Mouse (Mus musculus) cortical plate, adult 2 months (tissue): ENCODE measurements at regions not wholly inside any gene's neighbourhood (a gene's known extent, or its start where the extent isn't known, plus 50 kb on each side); places are given as distances from the start of the nearest gene placed in this dataset.

ENCODE experiments used
- CTCF ChIP-seq: fragments of 200-500 bp; IDR thresholded peaks from 2 replicates; pipeline ENCODE4 v1.5.1; 2011; ENCODE audit warnings: mild to moderate bottlenecking, control low read depth, low read length; ENCODE audit not compliant: insufficient read depth; ENCODE audit errors: extremely low read depth
- POLR2A ChIP-seq: fragments of 200-500 bp; IDR thresholded peaks from 2 replicates; pipeline ENCODE4 v1.6.1; 2011; ENCODE audit warnings: mild to moderate bottlenecking, low read length, control low read depth; ENCODE audit not compliant: insufficient read depth; ENCODE audit errors: extremely low read depth

DNA sequence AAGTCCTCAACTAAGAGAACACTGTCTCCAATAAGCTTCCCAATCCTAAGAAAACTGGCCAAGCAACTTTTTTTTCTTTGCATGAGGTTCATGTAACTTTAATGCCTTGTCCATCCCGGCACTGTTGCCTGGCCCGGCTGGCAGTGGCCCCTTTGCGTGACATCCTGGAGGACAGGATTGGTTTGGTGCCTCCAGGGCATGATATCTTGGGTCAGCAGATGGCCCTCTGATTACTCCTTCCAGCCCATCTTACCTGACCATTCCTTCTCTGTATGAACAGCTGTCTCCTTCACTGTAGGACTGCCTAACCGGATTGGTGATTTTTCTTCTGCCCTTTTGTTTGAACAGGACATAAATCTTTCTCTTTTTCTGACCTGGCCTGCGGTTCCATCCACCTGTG lies 254.4 kb downstream of the Vps13c start:
- TF ChIP-seq CTCF = no peak
- no peak for TF ChIP-seq POLR2A
